Mouse (Mus musculus) hindbrain, postnatal 0 days (tissue): ENCODE results near the gene Ahnak2. TPM values are rescaled to one million over a fixed set of nuclear protein-coding genes. Genes with fewer than 3 reads are reported as not detected.

Experiments
- ATAC-seq: fragments of 200-750 bp; cut with Nextera tagmentation; 2 replicates; pipeline ENCODE4 v1.8.0; 2017; ENCODE audit warnings: mild to moderate bottlenecking, moderate TSS enrichment, moderate library complexity
- DNase-seq: peaks from one replicate; pipeline ENCODE4 v3.0.0-alpha.2; 2015; ENCODE audit warnings: low spot score
- H3K27ac ChIP-seq: fragments of 300-500 bp; sonication (generic); 2 replicates; pipeline ENCODE4 v1.5.1; 2014; ENCODE audit warnings: mild to moderate bottlenecking
- H3K27me3 ChIP-seq: fragments of 300-500 bp; sonication (generic); 2 replicates; pipeline ENCODE4 v1.6.1; 2014; ENCODE audit warnings: low read length, mixed read lengths; ENCODE audit not compliant: insufficient read depth
- H3K36me3 ChIP-seq: fragments of 300-500 bp; sonication (generic); 2 replicates; pipeline ENCODE4 v1.6.1; 2014; ENCODE audit warnings: low read length, mixed read lengths; ENCODE audit not compliant: insufficient read depth
- H3K4me1 ChIP-seq: fragments of 300-500 bp; sonication (generic); 2 replicates; pipeline ENCODE4 v1.6.1; 2014; ENCODE audit warnings: antibody characterized with exemption, low read length, mixed read lengths; ENCODE audit not compliant: insufficient read depth
- H3K4me2 ChIP-seq: fragments of 300-500 bp; sonication (generic); 2 replicates; pipeline ENCODE4 v1.6.1; 2014; ENCODE audit warnings: low read depth, mild to moderate bottlenecking, low read length, moderate library complexity, mixed read lengths
- H3K4me3 ChIP-seq: fragments of 300-500 bp; sonication (generic); 2 replicates; pipeline ENCODE4 v1.5.1; 2014; ENCODE audit warnings: low read length
- H3K9ac ChIP-seq: fragments of 300-500 bp; sonication (generic); replicated peaks from 2 replicates; pipeline ENCODE4 v1.6.1; 2014; ENCODE audit warnings: mild to moderate bottlenecking, low read length, moderate library complexity, mixed read lengths
- H3K9me3 ChIP-seq: fragments of 300-500 bp; sonication (generic); 2 replicates; pipeline ENCODE4 v1.6.1; 2016; ENCODE audit warnings: low read length, mixed read lengths
- CTCF ChIP-seq: IDR thresholded peaks from 2 replicates; pipeline ENCODE4 v1.5.1; 2016; ENCODE audit warnings: antibody characterized with exemption, control low read depth, low read depth
- WGBS: fragments of 180-500 bp; shearing (Covaris S2); extraction: QIAGEN DNeasy Blood & Tissue Kit; methylation state at CpG from one replicate; pipeline ENCODE4 v1.1.7; 2014; 5-methylcytosine and 5-hydroxymethylcytosine counted together
- polyA plus RNA-seq: library from polyadenylated mRNA; unstranded; fragments of >200 nt; fragmentation: Nextera tagmentation; extraction: Ambion mirVana; gene quantifications from 2 replicates; pipeline ENCODE4 v1.2.1, GENCODE M21; 2015
- total RNA-seq: library from RNA; depleted of rRNA; stranded (reverse); fragments of >200 nt; gene quantifications from 2 replicates; pipeline ENCODE4 v1.2.3, GENCODE M21; 2014

The Ahnak2 gene
- total and polyA plus RNA-seq, 2 experiments from 2014 or later: 3.3 to 7.7 TPM

DNA sequence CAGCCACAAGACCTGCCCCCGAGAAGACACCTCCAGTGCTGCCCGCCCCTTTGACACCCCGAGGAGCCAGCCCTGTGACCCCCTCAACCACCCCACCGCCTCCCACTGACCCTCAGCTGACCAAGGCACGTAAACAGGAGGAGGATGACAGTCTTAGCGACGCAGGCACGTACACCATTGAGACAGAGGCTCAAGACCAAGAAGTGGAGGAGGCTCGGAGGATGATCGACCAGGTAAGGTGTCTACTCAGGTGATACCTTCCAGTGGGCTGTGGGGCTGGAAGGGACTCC, 65.9 kb downstream of the Ahnak2 start:
- no peak for TF ChIP-seq CTCF

DNA sequence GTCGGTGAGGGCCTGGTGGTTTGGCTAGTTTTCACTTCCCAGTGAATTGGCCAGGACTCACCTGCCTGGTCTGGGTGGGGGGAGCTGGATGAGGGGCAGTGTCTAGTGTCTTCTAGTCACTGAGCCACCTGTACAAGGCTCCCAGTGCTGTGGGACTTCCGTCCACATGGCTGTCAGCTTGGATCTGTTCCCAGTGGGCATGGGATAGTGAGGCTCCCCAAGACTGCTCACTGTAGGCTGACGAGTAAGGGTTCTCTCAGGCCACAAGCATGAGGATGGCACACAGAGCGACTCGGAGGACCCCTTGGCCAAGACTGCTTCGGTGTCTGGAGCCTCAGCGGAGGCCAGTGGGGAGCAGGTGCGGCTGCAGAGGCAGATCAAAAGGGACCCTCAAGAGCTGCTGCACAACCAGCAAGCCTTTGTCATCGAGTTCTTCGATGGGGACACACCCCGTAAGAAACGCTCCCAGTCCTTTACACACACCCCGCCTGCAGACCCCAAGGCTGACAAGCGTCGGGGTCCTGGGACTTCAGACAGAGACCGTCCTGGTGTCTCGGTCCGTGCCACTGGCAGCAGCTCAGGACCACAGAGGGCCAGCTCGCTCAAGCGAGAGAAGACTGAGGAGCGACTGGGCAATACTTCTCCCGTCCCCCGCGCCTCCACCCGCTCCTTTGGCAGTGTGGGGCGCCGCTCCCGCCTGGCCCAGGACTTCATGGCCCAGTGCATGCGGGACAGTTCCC, 66.4 kb downstream of the Ahnak2 start:
- 70% methylated on average over 29 of the region's 29 CpGs for WGBS
- H3K36me3 ChIP-seq: peaks cover 34% of the 10 kb centered on the region
- H3K27me3 ChIP-seq: no peaks in the 10 kb centered on the region
- H3K9ac ChIP-seq: no peak overlapping the region
- no peak overlapping the region for H3K4me3 ChIP-seq
- DNase-seq: no peak
- TF ChIP-seq CTCF: no peak
- H3K4me1 ChIP-seq: 0 out of 2 replicates have a peak, but pooled peaks cover 4% of the 10 kb centered on the region
- H3K27ac ChIP-seq: no peak overlapping the region
- H3K4me2 ChIP-seq: no peak overlapping the region
- no peaks in the 10 kb centered on the region for H3K9me3 ChIP-seq
- no peak for ATAC-seq

More for the DNA sequence above, 65.9 kb downstream of the Ahnak2 start:
- no peak overlapping the region for H3K27ac ChIP-seq
- peaks cover 34% of the 10 kb centered on the region for H3K36me3 ChIP-seq
- 88% methylated on average over 10 of the region's 10 CpGs for WGBS
- no peaks in the 10 kb centered on the region for H3K27me3 ChIP-seq
- DNase-seq (no peak), ATAC-seq (no peak)
- H3K4me1 ChIP-seq: 0 out of 2 replicates have a peak, but pooled peaks cover 4% of the 10 kb centered on the region
- H3K4me3 ChIP-seq: no peak overlapping the region
- no peaks in the 10 kb centered on the region for H3K9me3 ChIP-seq
- H3K9ac ChIP-seq: no peak overlapping the region
- H3K4me2 ChIP-seq: no peak overlapping the region

DNA sequence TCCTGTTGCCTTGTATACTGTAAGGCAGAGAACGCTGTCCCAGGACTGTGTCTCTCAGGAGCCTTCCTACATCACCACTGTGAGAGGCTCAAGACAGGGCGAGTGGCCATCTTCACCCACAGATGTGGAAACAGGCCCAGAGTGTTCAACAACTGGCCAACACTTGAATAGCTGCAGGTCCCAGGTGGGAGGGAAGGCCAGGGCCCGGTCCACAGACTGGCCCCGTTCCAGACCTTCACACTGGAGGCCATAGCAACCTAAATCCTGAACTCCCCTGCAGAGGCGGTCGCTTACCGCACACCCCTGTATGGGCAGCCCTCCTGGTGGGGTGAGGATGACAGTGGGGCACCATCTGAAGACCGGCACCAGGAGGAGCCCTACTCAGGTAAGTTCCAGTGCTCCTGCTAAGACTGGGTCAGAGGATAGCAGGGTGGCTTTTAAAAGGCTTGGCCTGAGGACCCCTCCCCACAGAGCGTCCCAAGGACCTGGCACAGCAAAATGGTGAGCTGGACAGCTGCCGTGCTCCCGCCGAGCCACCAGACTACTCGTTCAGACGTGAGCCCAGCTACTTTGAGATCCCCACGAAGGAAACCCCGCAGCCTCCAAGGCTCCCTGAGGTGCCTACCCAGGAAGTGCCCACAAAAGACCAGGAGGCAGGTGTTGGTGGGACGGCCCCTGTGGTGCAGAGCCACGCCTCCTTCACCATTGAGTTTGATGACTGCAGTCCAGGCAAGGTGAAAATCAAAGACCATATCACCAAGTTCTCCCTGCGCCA, 67.4 kb downstream of the Ahnak2 start:
- Histone ChIP-seq H3K9me3 (no peaks in the 10 kb centered on the region), H3K4me2 (no peak overlapping the region), H3K36me3 (peaks cover 34% of the 10 kb centered on the region), H3K9ac (no peak overlapping the region), H3K27me3 (no peaks in the 10 kb centered on the region), H3K27ac (no peak overlapping the region), H3K4me1 (0 out of 2 replicates have a peak, but pooled peaks cover 4% of the 10 kb centered on the region), H3K4me3 (no peak overlapping the region)
- no peak; the same call in 1 of the 2 replicates for TF ChIP-seq CTCF
- ATAC-seq (no peak), DNase-seq (no peak)
- 81% methylated on average over 19 of the region's 19 CpGs for WGBS

DNA sequence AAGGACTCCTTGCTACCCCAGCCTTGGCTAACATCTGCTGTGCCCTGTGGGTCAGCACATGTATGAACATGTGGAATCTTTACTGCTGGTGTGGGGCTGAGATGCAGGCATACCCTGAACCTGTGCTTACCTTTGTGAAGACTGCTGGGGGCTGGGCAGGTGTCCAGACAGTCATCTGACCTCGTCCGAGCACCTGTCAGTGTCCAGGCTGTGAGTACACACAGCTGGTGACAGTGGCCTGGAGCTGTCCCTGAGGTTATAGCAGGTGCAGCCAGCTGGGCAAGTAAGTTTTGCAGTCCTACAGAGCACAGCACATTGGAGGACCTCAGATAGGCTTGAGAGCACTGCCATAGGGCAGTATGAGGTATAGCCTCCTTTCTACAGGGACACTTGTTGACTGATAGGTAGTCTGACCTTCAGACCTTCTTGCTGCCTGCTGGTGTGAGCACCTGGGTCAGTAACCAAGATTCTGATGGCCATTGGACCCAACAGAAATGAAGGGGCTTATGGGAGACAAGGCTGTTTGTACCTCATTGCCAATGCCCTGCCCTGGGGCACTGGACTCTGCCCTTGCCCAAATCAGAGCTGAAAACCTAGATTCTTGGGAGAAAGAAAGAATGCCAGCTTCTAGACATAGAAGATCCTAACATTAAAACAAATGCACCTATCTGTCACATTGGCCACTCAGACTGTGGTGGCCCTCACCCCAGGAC, 68.2 kb downstream of the Ahnak2 start:
- DNase-seq (no peak), ATAC-seq (no peak)
- H3K9ac ChIP-seq: no peak overlapping the region
- no peak for TF ChIP-seq CTCF
- no peak overlapping the region for H3K27ac ChIP-seq
- no peaks in the 10 kb centered on the region for H3K27me3 ChIP-seq
- WGBS: 95% methylated on average over 2 of the region's 2 CpGs
- no peak overlapping the region for H3K4me3 ChIP-seq
- H3K4me2 ChIP-seq: no peak overlapping the region
- peaks cover 28% of the 10 kb centered on the region; the same call in 1 of the 2 replicates for H3K36me3 ChIP-seq
- H3K4me1 ChIP-seq: 0 out of 2 replicates have a peak, but pooled peaks cover 4% of the 10 kb centered on the region
- H3K9me3 ChIP-seq: no peaks in the 10 kb centered on the region

DNA sequence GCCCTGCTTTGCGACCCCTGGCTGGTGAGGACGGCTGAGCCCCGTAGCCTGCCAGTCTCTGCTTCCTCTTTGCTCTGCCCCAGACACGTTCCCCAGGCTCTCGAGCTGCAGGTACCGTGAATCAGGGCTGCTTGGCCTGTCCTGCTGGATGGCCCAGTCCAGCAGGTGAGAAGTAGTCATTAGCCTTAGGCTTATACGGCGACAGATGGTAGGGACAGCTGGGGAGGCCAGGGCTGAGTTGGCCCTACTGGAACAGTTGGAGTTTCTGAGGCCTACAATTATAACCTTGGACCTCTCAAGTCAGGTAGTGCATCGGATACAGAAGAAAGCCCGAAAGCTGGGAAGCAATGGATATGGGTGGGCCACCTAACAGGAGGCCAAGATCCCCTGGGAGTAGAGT, 69.9 kb downstream of the Ahnak2 start:
- Histone ChIP-seq H3K27me3 (no peaks in the 10 kb centered on the region), H3K27ac (no peak overlapping the region), H3K9ac (no peak overlapping the region), H3K36me3 (peaks cover 12% of the 10 kb centered on the region; the same call in 1 of the 2 replicates), H3K4me3 (no peak overlapping the region), H3K4me1 (0 out of 2 replicates have a peak, but pooled peaks cover 1% of the 10 kb centered on the region), H3K4me2 (no peak overlapping the region), H3K9me3 (no peaks in the 10 kb centered on the region)
- WGBS: 75% methylated on average over 10 of the region's 10 CpGs
- TF ChIP-seq CTCF: no peak
- ATAC-seq: no peak
- no peak for DNase-seq

DNA sequence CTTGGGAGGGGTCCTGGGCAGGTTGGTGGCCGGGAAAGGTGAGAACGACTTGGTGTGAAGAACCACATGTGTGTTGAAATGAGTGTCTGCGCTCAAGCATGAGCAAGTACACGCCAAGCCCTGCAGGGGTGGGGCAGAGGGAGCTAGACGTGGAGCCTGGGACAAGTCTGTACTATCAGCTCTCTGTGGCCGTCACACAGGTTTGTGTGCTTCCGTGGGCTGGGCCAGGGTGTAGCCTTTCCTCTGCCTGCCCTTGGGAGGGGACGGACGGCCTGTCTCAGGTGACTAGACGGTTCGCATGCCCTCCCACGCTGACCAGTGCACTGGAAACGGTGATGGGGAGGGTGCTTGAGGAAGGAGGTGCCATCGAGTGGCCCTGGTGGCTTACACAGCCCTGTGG, 71.6 kb downstream of the Ahnak2 start:
- Histone ChIP-seq H3K36me3 (peaks cover 3% of the 10 kb centered on the region; the same call in 1 of the 2 replicates), H3K9ac (no peak overlapping the region), H3K27me3 (no peaks in the 10 kb centered on the region), H3K4me3 (no peak overlapping the region), H3K27ac (no peak overlapping the region), H3K4me2 (no peak overlapping the region), H3K9me3 (no peaks in the 10 kb centered on the region), H3K4me1 (no peaks in the 10 kb centered on the region)
- no peak for TF ChIP-seq CTCF
- ATAC-seq (no peak), DNase-seq (no peak)
- WGBS: 90% methylated on average over 14 of the region's 14 CpGs
